Mouse (Mus musculus): Measurements from ENCODE around the gene Rgs6. TPM values are rescaled to one million over a fixed set of nuclear protein-coding genes. Genes with fewer than 3 reads are reported as not detected.

Rgs6 gene
- polyA plus RNA-seq, 1 experiment from 2014 or later: 1.2 TPM

DNA sequence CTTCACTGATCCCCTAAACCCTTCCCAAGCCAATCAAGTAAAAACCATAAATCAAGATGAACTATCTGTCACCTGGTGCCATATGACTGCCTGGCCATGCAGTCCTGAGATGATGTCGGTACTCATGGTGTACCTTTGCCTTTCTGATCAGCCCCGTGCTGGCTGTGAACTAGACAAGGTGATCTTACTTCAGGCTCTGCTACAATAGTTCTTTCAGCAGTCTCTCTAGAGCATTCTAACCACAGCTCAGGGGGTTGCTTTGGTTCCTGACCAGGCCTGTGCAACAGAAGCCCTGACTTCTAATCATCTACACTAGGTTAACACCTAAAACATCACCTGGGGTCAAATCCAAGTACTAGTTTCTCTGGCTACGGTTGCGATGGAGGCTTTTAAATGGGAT is 521.4 kb downstream of the Rgs6 start:
- Histone ChIP-seq H3K4me1 (replicated peaks; ENCODE audit: control insufficient read depth, insufficient read depth, low read length) (0 out of 2 replicates have a peak, but pooled peaks cover 3% of the 10 kb centered on the region), H3K9ac (ENCODE audit: low read depth, low read length) (no peak overlapping the region), H3K9me3 (ENCODE audit: control insufficient read depth) (no peaks in the 10 kb centered on the region), H3K4me2 (replicated peaks; ENCODE audit: low read depth) (no peak overlapping the region), H3K27ac (ENCODE audit: low read depth, low read length) (no peak overlapping the region), H3K36me3 (ENCODE audit: control insufficient read depth, insufficient read depth) (no peaks in the 10 kb centered on the region), H3K4me3 (ENCODE audit: low read depth, low read length) (no peak overlapping the region), H3K27me3 (replicated peaks; ENCODE audit: control insufficient read depth, insufficient read depth, low read length) (no peaks in the 10 kb centered on the region)
- no peak for ATAC-seq
- TF ChIP-seq CTCF (IDR thresholded peaks at IDR 0.05; ENCODE audit: low read depth): no peak
- 69% methylated on average over 4 of the region's 4 CpGs for WGBS

GRCm38 (mm10) chr12:83109891-83110630 is 522.0 kb downstream of the Rgs6 start:
- Histone ChIP-seq H3K36me3 (ENCODE audit: control insufficient read depth, insufficient read depth) (no peaks in the 10 kb centered on the region), H3K9ac (ENCODE audit: low read depth, low read length) (no peak overlapping the region), H3K4me2 (replicated peaks; ENCODE audit: low read depth) (no peak overlapping the region), H3K27ac (ENCODE audit: low read depth, low read length) (no peak overlapping the region), H3K27me3 (replicated peaks; ENCODE audit: control insufficient read depth, insufficient read depth, low read length) (no peaks in the 10 kb centered on the region), H3K4me3 (ENCODE audit: low read depth, low read length) (no peak overlapping the region), H3K9me3 (ENCODE audit: control insufficient read depth) (no peaks in the 10 kb centered on the region), H3K4me1 (replicated peaks; ENCODE audit: control insufficient read depth, insufficient read depth, low read length) (0 out of 2 replicates have a peak, but pooled peaks cover 2% of the 10 kb centered on the region)
- ATAC-seq: no peak
- 82% methylated on average over 11 of the region's 11 CpGs for WGBS
- no peak for TF ChIP-seq CTCF (IDR thresholded peaks at IDR 0.05; ENCODE audit: low read depth)

DNA sequence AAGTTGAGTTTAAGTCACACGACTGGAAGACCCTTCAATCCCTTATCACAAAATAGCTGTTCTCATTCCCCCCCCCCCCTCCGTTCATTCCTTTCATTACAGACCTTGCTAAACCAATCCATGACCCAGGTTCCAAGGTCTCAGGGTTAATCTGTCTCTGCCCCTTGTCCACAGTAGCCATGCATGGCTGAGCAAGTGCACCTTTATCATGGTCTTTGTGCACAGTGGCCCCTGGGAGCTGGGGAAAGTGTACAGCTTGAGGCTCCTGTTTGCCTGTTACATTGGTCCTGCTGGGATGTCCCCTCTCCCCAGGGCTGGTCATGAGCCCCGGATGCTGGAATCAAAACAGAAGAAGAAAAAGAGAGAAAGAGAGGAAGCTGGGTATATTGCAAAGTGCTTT is 522.6 kb downstream of the Rgs6 start:
- H3K4me1 ChIP-seq (replicated peaks; ENCODE audit: control insufficient read depth, insufficient read depth, low read length): no peaks in the 10 kb centered on the region
- no peaks in the 10 kb centered on the region for H3K36me3 ChIP-seq (ENCODE audit: control insufficient read depth, insufficient read depth)
- TF ChIP-seq CTCF (IDR thresholded peaks at IDR 0.05; ENCODE audit: low read depth): no peak
- no peak overlapping the region for H3K9ac ChIP-seq (ENCODE audit: low read depth, low read length)
- no peak overlapping the region for H3K4me2 ChIP-seq (replicated peaks; ENCODE audit: low read depth)
- no peak for ATAC-seq
- H3K9me3 ChIP-seq (ENCODE audit: control insufficient read depth): no peaks in the 10 kb centered on the region
- WGBS: 47% methylated on average over 3 of the region's 3 CpGs
- no peaks in the 10 kb centered on the region for H3K27me3 ChIP-seq (replicated peaks; ENCODE audit: control insufficient read depth, insufficient read depth, low read length)
- H3K27ac ChIP-seq (ENCODE audit: low read depth, low read length): no peak overlapping the region
- H3K4me3 ChIP-seq (ENCODE audit: low read depth, low read length): no peak overlapping the region

DNA sequence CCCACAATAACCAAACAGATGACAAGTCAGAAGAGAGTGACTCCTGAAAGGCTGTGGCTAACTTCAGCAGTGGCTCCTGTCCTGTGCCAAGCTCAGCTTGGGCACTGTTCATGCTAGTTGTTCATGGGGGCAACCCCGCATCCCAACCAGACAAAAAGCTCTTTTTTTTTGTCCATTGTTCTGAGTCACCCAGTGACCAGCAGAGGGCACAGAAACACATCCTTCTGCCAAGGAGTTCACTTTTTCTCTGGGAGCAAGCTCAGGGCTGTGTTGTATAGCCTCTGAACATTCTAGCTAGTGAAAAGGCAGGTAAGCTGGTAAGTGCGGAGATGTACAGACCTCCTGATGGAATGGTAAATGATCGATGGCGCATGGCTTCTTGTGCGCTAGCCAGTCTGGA is 524.2 kb downstream of the Rgs6 start:
- Histone ChIP-seq H3K4me2 (replicated peaks; ENCODE audit: low read depth) (no peak overlapping the region), H3K9ac (ENCODE audit: low read depth, low read length) (no peak overlapping the region), H3K27ac (ENCODE audit: low read depth, low read length) (no peak overlapping the region), H3K27me3 (replicated peaks; ENCODE audit: control insufficient read depth, insufficient read depth, low read length) (no peaks in the 10 kb centered on the region), H3K36me3 (ENCODE audit: control insufficient read depth, insufficient read depth) (no peaks in the 10 kb centered on the region), H3K4me3 (ENCODE audit: low read depth, low read length) (no peak overlapping the region), H3K9me3 (ENCODE audit: control insufficient read depth) (no peaks in the 10 kb centered on the region), H3K4me1 (replicated peaks; ENCODE audit: control insufficient read depth, insufficient read depth, low read length) (no peaks in the 10 kb centered on the region)
- peak; percentile 59 for TF ChIP-seq CTCF (IDR thresholded peaks at IDR 0.05; ENCODE audit: low read depth)
- no peak for ATAC-seq
- WGBS: 85% methylated on average over 5 of the region's 5 CpGs

GRCm38 (mm10) chr12:83112901-83113628 is 525.0 kb downstream of the Rgs6 start:
- Histone ChIP-seq H3K4me2 (replicated peaks; ENCODE audit: low read depth) (no peak overlapping the region), H3K4me3 (ENCODE audit: low read depth, low read length) (no peak overlapping the region), H3K9ac (ENCODE audit: low read depth, low read length) (no peak overlapping the region), H3K27me3 (replicated peaks; ENCODE audit: control insufficient read depth, insufficient read depth, low read length) (no peaks in the 10 kb centered on the region), H3K27ac (ENCODE audit: low read depth, low read length) (no peak overlapping the region), H3K9me3 (ENCODE audit: control insufficient read depth) (no peaks in the 10 kb centered on the region), H3K4me1 (replicated peaks; ENCODE audit: control insufficient read depth, insufficient read depth, low read length) (no peaks in the 10 kb centered on the region), H3K36me3 (ENCODE audit: control insufficient read depth, insufficient read depth) (no peaks in the 10 kb centered on the region)
- ATAC-seq: no peak
- WGBS: 80% methylated on average over 6 of the region's 6 CpGs
- no peak for TF ChIP-seq CTCF (IDR thresholded peaks at IDR 0.05; ENCODE audit: low read depth)

- Histone ChIP-seq H3K9ac (ENCODE audit: low read depth, low read length) (no peak overlapping the region), H3K9me3 (ENCODE audit: control insufficient read depth) (no peaks in the 10 kb centered on the region), H3K4me1 (replicated peaks; ENCODE audit: control insufficient read depth, insufficient read depth, low read length) (no peaks in the 10 kb centered on the region), H3K36me3 (ENCODE audit: control insufficient read depth, insufficient read depth) (no peaks in the 10 kb centered on the region), H3K27ac (ENCODE audit: low read depth, low read length) (no peak overlapping the region), H3K4me3 (ENCODE audit: low read depth, low read length) (no peak overlapping the region), H3K27me3 (replicated peaks; ENCODE audit: control insufficient read depth, insufficient read depth, low read length) (no peaks in the 10 kb centered on the region), H3K4me2 (replicated peaks; ENCODE audit: low read depth) (no peak overlapping the region)
- no peak for TF ChIP-seq CTCF (IDR thresholded peaks at IDR 0.05; ENCODE audit: low read depth)
- ATAC-seq: no peak
- 52% methylated on average over 3 of the region's 3 CpGs for WGBS
These were observed 525.9 kb downstream of the Rgs6 start for GRCm38 (mm10) chr12:83113971-83114370.
